Mouse (Mus musculus): ENCODE data around the gene Zfp524.
A peak's percentile ranks its signal among the peaks of the same experiment; 100 is the strongest.
"Not testable (repeated sequence)": the region's sequence is repeated elsewhere in the genome, so short reads cannot be mapped to it uniquely, and the experiment has no call there.

Zfp524 gene

GRCm38 (mm10) chr7:5016057-5016456, 1.8 kb downstream of the Zfp524 start:
- no peak for DNase-seq (ENCODE audit: low spot score in 2 of 2)

DNA sequence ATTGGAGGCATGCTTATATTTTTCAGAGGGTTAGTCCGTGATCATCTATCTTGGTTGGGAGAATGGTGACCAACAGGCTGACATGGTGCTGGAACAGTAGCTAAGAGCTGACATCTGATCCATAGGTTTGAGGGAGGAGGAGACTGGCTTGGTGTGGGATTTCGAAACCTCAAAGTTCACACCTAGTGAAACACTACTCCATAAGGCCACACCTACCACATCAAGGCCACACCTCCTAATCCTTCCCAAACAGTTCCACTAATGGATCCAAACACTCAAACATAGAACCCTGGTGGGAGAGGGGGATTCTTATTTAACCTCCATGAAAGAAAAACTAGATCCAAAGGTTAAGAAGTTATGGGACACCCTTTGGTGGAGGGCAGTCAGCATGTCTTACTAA, 2.7 kb downstream of the Zfp524 start:
- DNase-seq (ENCODE audit: low spot score in 2 of 2): no peak

- DNase-seq (ENCODE audit: low spot score in 2 of 2): no peak
Measured at GRCm38 (mm10) chr7:5017352-5017751, 3.1 kb downstream of the Zfp524 start.

GRCm38 (mm10) chr7:5017931-5018330, 3.7 kb downstream of the Zfp524 start:
- no peak for DNase-seq (ENCODE audit: low spot score in 2 of 2)

DNA sequence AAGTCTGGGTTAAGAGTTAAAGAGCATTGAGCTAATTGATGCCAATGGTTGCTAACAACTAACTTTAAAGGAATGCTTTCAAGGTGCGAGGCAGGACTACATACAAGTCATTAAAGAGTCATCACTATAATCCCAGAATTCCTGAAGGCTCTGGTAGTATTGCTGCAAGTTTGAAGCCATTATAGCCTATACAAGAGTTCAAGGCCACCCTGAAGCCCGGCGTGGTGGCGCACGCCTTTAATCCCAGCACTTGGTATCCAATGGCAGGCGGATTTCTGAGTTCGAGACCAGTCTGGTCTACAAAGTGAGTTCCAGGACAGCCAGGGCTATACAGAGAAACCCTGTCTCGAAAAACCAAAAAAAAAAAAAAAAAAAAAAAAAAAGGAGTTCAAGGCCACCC, 5.4 kb downstream of the Zfp524 start:
- not testable (repeated sequence) for DNase-seq (ENCODE audit: low spot score in 2 of 2)

DNA sequence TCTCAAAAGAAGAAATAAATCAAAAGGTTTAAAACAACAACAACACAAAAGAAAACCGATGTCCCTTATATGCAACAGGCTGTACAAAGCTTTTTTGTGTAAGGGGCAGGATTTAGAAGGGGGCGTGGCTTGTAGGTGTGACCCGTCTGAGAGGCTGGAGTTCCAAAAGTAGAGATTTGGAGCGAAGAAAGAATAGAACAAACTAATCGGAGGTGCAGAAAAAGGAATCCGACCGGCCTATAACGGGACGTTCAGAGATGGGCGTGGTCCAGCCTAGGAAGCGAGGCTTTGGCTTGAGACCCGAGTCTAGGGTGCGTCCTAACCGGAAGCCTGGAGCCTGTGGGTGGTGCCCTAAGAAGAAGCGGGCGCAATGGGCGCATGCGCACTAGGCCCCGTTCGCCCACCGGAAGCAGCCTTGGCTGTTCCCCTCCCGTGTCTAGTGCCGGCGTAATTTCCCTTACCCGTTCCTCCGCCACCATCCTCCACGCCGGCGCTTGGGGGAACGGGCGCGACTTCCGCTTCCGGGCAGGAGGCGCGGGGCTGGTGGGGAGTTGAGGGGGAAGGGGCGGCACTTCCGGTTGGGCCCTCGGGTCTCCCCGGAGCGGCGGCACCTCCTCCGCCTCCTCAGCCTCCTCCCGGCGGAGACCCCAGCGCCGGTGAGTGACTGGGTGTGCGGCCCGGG, 5.9 kb downstream of the Zfp524 start, which contains the start of the genes Zfp865 and Ccdc106:
Zfp865 (plus strand) TSS at position 377 of the 682 bp plus-strand sequence.
Ccdc106 (plus strand) TSS at position 554 of the 682 bp plus-strand sequence.
- peak; percentile 98 to 99 for DNase-seq (ENCODE audit: low spot score in 2 of 2)

- DNase-seq (ENCODE audit: low spot score in 2 of 2): no peak
Measured at GRCm38 (mm10) chr7:5020685-5021084, 6.5 kb downstream of the Zfp524 start.

DNA sequence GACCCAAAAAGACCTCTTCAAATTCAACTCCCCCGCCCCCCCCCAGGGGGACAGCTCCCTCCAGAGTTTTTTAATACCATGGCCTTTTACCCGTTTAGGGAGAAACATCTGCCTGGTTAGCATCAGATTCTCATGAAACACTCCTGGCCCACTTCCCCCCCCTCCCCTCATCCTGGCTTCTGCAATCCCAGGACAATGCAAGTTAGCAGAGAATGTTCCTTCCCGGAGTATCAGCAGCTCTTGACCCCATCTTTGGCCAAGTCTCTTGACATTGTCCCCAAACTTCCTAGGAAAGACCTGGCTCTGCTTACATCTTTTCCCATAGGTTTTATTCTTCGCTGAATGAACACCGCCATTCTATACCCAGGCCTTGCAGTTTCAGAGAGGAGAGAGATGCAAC, 7.0 kb downstream of the Zfp524 start:
- DNase-seq (ENCODE audit: low spot score in 2 of 2): no peak

DNA sequence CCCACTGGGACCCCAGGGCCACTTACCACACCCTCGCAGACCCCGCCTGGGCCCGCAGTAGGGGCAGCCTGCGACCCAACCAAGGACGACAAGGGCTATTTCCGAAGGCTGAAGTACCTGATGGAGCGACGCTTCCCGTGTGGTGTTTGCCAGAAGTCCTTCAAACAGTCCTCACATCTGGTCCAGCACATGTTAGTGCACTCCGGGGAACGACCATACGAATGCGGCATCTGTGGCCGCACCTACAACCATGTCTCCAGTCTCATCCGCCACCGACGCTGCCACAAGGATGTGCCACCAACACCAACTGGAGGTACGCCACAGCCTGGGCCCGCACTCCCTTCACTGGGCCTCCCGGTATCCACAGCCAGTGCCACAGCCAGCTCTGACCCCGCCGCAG, 15.3 kb downstream of the Zfp524 start:
- no peak for DNase-seq (ENCODE audit: low spot score in 2 of 2)

GRCm38 (mm10) chr7:5029946-5030345, 15.7 kb downstream of the Zfp524 start:
- DNase-seq (ENCODE audit: low spot score in 2 of 2): no peak

GRCm38 (mm10) chr7:5030554-5031275, 16.5 kb downstream of the Zfp524 start:
- DNase-seq (ENCODE audit: low spot score in 2 of 2): no peak

DNA sequence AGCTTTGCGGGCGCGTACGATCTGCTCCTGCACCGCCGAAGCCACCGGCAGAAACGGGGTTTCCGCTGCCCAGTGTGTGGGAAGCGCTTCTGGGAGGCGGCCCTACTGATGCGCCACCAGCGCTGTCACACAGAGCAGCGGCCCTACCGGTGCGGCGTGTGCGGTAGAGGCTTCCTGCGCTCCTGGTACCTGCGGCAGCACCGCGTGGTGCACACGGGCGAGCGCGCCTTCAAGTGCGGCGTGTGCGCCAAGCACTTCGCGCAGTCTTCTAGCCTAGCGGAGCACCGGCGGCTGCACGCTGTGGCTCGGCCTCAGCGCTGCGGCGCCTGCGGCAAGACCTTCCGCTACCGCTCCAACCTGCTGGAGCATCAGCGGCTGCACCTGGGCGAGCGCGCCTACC, 17.3 kb downstream of the Zfp524 start:
- no peak for DNase-seq (ENCODE audit: low spot score in 2 of 2)

DNA sequence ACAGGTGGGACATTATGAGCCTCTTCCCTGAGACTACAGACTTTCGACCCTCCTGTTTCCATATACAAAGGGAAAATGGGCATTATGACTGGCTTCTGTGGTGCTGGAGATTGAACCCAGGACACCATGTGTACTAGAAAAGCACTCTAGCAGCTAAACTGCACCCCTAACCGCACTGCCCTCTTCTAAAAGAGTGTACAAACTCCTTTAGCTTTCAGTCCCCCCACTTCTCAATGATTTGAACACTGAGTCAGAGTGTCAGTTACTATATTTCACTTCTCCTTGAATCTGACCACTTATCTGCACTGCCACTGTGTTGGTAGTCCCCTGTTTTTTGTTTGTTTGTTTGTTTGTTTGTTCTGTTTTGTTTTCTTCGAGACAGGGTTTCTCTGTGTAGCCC, 19.6 kb downstream of the Zfp524 start, which contains the start of gene 4632433K11Rik:
4632433K11Rik (plus strand) TSS at position 301 of the 400 bp plus-strand sequence.
- no peak for DNase-seq (ENCODE audit: low spot score in 2 of 2)

DNA sequence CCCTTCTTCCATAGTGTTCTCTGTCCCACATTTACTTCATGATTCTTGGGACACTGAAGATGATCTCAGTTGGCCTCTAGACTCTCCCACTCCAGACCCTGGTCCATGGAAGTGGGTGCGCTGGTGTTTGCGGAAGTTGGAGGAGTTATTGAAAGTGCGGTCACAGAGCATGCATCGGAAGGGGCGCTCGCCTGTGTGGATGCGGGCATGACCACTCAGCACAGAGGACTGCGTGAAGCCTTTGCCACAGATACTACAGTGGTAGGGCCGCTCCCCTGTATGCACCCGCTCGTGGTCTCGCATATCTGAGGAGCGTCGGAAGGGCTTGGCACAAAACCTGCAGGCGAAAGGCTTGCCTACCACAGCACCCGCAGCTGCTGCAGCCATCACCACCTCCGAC, 21.4 kb downstream of the Zfp524 start:
- DNase-seq (ENCODE audit: low spot score in 2 of 2): no peak

DNA sequence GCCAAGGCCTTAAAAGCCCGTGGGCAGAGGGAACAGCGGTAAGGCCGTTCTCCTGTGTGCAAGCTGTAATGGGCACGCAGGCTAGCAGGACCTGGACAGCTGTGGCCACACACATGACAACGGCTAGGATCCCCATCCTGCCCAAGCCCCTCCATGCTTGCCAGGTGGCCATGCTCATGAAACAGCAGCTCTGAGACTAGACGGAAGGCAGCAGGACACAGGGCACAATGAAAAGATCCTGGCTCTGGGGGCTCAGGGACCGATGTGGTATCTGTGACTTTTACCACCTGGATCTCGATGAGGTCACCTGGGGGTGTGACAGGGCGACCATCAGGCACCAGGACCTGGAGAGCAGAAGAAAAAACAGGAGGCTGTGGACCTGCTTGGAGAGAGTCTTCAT, 21.9 kb downstream of the Zfp524 start:
- DNase-seq (ENCODE audit: low spot score in 2 of 2): no peak

- no peak for DNase-seq (ENCODE audit: low spot score in 2 of 2)
Measured at GRCm38 (mm10) chr7:5037026-5037425, 22.8 kb downstream of the Zfp524 start.

- DNase-seq (ENCODE audit: low spot score in 2 of 2): no peak
Measured at GRCm38 (mm10) chr7:5037467-5037866, 23.3 kb downstream of the Zfp524 start.

DNA sequence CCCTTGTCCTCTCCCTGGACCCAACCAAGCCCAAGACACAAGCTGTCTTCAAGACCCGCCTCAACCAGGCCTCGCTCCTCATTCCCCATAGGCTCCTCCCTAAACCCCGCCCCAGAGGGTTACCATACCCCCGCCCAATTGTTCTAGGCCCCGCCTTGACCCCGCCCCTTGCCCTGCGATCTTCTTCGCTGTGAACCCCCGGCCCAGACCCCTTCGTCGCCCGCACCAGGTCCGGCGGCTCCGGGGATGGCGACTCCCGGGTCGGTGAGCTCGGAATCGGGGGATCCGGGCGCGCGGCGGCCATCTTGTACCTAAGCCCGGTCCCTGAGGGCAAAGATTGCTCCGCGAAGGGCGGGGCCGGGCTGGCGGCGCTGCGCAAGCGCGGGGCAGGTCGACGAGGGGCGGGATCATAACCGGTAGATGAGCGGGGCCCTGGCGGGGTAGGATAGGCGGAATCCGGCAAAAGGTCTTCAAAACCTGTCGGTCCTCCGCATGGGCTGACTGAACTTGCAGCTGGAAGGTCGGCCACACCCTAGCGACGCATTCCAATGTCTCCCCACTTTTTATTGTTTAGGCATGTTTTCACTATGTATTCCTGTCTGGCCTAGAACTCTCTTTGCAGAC, 24.0 kb downstream of the Zfp524 start, which contains the start of gene Zfp784:
Zfp784 (minus strand) TSS at position 338 of the 624 bp plus-strand sequence.
- DNase-seq (ENCODE audit: low spot score in 2 of 2): peak; percentile 93 to 94

DNA sequence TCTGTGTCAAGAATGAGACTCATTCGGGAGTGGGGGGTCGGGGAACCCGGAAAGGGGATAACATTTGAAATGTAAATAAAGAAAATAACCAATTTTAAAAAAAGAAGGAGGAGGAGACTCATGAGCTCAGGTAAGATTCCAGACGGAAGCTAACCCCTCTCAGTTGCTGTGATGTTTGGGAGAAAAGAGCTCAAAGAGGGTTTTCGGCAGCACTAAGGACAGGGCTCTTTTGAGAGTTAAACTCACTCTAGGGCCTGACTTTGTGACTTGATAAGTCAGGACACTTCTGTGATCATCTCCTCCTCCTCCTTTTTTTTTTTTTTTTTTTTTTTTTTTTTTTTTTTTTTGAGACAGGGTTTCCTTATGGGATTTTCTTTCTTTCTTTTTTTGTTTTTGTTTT, 24.7 kb downstream of the Zfp524 start:
- no peak for DNase-seq (ENCODE audit: low spot score in 2 of 2)

DNA sequence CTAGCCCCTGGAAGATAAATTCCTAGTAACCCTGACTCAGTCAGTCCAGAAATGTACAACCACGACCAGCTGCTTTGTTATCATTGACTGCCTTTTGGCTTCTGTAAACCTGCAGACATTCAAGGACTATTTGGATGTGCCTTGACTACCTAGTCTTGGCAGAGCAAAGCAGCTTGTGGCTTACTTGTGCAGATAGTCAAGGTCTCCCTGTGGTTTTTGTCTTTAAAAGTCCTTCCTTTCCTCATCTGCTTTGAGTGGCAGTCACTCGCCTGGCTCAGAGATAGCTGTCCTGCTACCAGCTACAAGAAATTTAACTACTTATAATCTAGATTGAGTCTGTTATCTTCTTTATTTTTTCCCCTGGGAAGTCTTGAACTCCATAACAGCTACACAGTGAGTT, 30.8 kb downstream of the Zfp524 start:
- DNase-seq (ENCODE audit: low spot score in 2 of 2): no peak

DNA sequence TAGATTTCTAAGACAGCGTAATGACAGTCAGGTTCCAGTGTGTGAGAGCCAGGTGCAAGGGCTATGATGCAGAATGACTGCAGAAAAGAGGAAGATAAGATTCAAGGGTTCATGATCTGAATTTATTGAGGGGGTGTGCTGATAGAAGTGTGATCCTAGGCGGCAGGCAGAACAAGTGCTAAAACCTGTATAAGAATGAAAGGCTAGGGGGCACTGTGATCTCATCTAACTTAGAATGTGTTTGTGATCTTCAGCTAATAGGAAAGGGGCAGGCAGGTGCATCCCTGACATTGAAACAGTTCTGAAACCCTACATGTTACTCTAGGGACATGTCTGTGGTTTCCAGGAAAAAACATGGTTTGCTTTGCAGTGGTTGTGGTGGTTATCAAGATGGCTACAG, 31.9 kb downstream of the Zfp524 start:
- DNase-seq (ENCODE audit: low spot score in 2 of 2): no peak

DNA sequence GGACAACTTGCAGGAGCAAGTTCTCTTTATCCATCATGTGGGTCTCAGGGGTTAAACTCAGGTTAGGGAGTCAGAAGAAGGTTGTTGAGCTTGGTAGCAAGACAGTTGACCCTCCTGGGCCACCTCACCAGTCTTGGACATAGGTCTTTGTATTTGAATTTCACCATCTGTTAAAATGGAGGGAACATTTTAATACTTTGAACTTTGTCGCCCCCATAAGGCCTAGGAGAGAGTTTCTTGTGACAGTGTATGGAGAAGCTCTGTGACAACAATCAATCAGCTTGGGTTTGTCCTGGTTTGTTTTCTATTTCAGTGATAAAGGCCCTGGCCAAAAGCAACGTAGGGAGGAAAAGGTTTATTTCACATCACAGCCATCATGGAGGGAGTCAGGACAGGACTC, 33.1 kb downstream of the Zfp524 start:
- no peak for DNase-seq (ENCODE audit: low spot score in 2 of 2)

Measured in urinary bladder, postnatal 4 days (tissue).